In the genomic region with DNA sequence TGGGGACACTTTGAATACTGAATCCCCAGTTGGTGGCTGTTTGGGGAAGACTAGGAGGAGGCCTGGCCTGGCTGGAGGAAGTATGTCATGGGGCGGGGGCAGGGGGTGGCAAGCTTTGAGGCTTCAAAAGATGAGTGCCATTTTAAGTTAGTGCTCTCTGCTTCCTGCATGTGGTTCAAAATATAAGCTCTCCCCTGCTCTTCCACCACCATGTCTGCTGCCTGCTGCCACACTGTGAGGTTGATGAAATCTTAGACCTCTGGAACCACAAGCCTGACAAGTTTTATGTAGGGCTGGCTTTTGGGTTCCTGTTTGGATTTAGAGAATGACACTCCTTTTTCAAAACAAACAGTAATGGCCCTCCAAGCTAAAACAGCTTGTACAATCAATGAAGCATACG, we compare ENCODE assay signal across 30 mouse cellular contexts. TPM values are rescaled to one million over a fixed set of nuclear protein-coding genes. Genes with fewer than 3 reads are reported as not detected.
A peak's percentile ranks its signal among the peaks of the same experiment; 100 is the strongest.
DNase-seq lines count a peak whose midpoint lies in the region; ATAC-seq and TF ChIP-seq lines count a peak whose summit lies in the region.
"Had no signal": no experiment of that assay in that cellular context is flagged by ENCODE, and none has a peak within 500 bp of the region (broad histone marks: within the 10 kb centered on the region; RNA-seq: fewer than 3 reads in every experiment).

No protein-coding gene starts in this region.

- peak; percentile 31 for ATAC-seq in megakaryocyte progenitor cell, adult 5-6 weeks (replicated peaks; ENCODE audit: poor library complexity)
- ATAC-seq: CD4-positive, CD25-positive, alpha-beta regulatory T cell, adult 4 months; forebrain, embryonic 15.5 days had no signal

- no peak for DNase-seq in layer of hippocampus, adult 2 months (ENCODE audit: low spot score in 2 of 2)
- no peak for DNase-seq in layer of hippocampus, postnatal 25 days (ENCODE audit: extremely low spot score in 1 of 2, low spot score in 1 of 2)
- peak; percentile 27 for DNase-seq in thymus, postnatal 14 days
- DNase-seq in thymus, postnatal 36 days: no peak
- peak; percentile 30 for DNase-seq in thymus, postnatal 4 days
- no peak for DNase-seq in right cerebral cortex, adult 18-20 months
- DNase-seq in right cerebral cortex, postnatal 36 days (ENCODE audit: low spot score in 2 of 2): no peak
- DNase-seq: adrenal gland, adult 2 months; adrenal gland, postnatal 14 days; cerebellum, adult 11 months; cerebellum, adult 2 months; cerebellum, adult 9-11 months; cerebellum, postnatal 25 days; embryo, embryonic 11 days; gastrocnemius, adult 2 months; gastrocnemius, postnatal 14 days; heart, adult 18-20 months; heart, postnatal 10 days; heart, postnatal 4 days had no signal

- H3K27ac ChIP-seq in layer of hippocampus, adult 2 months: peak overlapping the region; percentile 57; the same call in 1 of the 2 replicates
- H3K27ac ChIP-seq: embryonic facial prominence, embryonic 10.5 days; embryonic facial prominence, embryonic 13.5 days; forebrain, embryonic 12.5 days; forebrain, embryonic 15.5 days; gastrocnemius, adult 2 months; heart, embryonic 15.5 days; hindbrain, embryonic 12.5 days; hindbrain, embryonic 15.5 days had no signal

- TF ChIP-seq CTCF in layer of hippocampus, adult 2 months (conservative IDR thresholded peaks at IDR 0.05): no peak

- H3K4me3 ChIP-seq in layer of hippocampus, adult 2 months: no peak overlapping the region
- H3K4me3 ChIP-seq: embryonic facial prominence, embryonic 10.5 days; embryonic facial prominence, embryonic 13.5 days; erythroblast, embryonic 14.5 days; forebrain, embryonic 12.5 days; forebrain, embryonic 15.5 days; gastrocnemius, adult 2 months; heart, embryonic 12.5 days; heart, embryonic 15.5 days; hindbrain, embryonic 12.5 days; hindbrain, embryonic 15.5 days had no signal

RNA-seq across cellular contexts. Expression of a gene that starts 34.4 kb away (rescaled TPM):
- 100 to 1,000 TPM; 151 to 157 TPM for total RNA-seq in layer of hippocampus, adult 2 months (2021)
- total RNA-seq in layer of hippocampus, postnatal 25 days (2021): 100 to 1,000 TPM; 137 to 159 TPM
- total RNA-seq in megakaryocyte progenitor cell, adult 5-6 weeks (2015): 36.4 and 43.9 TPM in 2 replicates
- total RNA-seq in megakaryocyte progenitor cell, adult 5-6 weeks (2017): 15.0 and 18.4 TPM in 2 replicates

Comparison
In these comparisons a context has a peak if more than half of its experiments do, and no peak if none do; other contexts are left out.
1. DNase-seq: peak in thymus, postnatal 14 days (single experiment) and thymus, postnatal 4 days (single experiment); none in layer of hippocampus, adult 2 months (0 of 2), layer of hippocampus, postnatal 25 days (0 of 2), thymus, postnatal 36 days (0 of 2), right cerebral cortex, adult 18-20 months (single experiment) and right cerebral cortex, postnatal 36 days (0 of 2).